Mouse (Mus musculus) bone marrow macrophage, adult 2 months (primary cell): ENCODE measurements at regions not wholly inside any gene's neighbourhood (a gene's known extent, or its start where the extent isn't known, plus 50 kb on each side); places are given as distances from the start of the nearest gene placed in this dataset.

Source experiments
- CTCF ChIP-seq: IDR thresholded peaks from 2 replicates; pipeline ENCODE4 v1.5.1; 2012; ENCODE audit warnings: low read depth, mild to moderate bottlenecking, low read length, moderate library complexity
- POLR2A ChIP-seq: IDR thresholded peaks from 2 replicates; pipeline ENCODE4 v1.6.1; 2012; ENCODE audit warnings: mild to moderate bottlenecking, low read depth, low read length, borderline replicate concordance

DNA sequence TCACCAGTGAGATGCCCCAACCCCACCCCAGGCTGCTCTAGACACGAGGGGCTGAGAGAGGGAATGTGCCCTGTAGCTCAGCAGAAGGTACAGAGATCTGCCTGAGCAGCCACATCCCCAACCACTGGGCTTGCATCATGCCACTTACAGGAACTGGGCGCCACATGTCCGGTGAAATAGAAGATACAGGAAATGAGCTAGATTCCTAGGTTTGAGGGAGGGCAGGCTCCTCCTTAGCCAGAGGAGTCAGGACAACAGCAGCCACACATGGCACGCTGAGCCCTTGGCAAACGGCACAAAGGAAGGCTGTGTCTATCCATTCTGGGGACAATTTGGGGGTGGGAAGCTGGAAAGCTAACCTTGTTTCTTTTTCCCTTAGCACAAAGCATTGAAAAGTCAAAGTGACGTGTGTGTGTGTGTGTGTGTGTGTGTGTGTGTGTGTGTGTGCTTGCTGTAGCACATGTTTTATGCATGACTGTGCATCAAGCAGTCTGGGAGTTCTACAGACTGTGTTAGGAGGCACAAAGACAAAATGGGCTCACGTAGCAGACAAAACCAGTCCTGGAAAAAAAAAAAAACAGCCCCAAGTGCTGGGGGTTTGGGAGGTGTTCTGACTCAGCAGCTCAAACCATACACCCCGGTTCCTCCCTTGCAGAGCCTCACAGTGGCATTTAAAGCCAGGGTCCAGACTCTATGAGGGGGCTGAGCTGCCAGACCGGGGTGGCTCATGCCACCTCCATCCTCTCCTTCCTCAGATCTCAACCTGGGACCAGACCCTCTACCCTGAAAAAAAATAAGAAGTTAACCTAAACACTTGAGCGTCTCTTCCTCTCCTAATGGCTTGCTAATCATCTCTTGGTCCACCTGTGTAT lies 343.7 kb upstream of the Smim15 start:
- TF ChIP-seq CTCF (no peak), POLR2A (no peak)
